Mouse (Mus musculus) left cerebral cortex, postnatal 4 days (tissue): ENCODE results near the gene Lmln. TPM values are rescaled to one million over a fixed set of nuclear protein-coding genes. Genes with fewer than 3 reads are reported as not detected.
"Not testable (repeated sequence)": the region's sequence is repeated elsewhere in the genome, so short reads cannot be mapped to it uniquely, and the experiment has no call there.

ENCODE experiments used
- DNase-seq: peaks from one replicate; pipeline ENCODE4 v3.0.0-alpha.2; 2022
- intact Hi-C: fragments of 180-260 bp; cut with DNase I; formaldehyde crosslinking; loops from one replicate; pipeline ENCODE4 v1.15.1; 2025
- total RNA-seq, 2 experiments: library from RNA; stranded (reverse); gene quantifications; 2 replicates each; pipeline ENCODE4 v1.2.3; 2021

Lmln gene
- total RNA-seq, 2 experiments from 2014 or later, result 16.2 to 17.1 TPM

- intact Hi-C loops, result no loop called here
- DNase-seq, result no peak
These were observed 5.5 kb upstream of the Lmln start for GRCm38 (mm10) chr16:33056786-33057185.

- intact Hi-C loops, result no loop called here
- DNase-seq, result no peak
These were observed 4.3 kb upstream of the Lmln start for GRCm38 (mm10) chr16:33058033-33058432.

GRCm38 (mm10) chr16:33058656-33059055 lies 3.7 kb upstream of the Lmln start:
- intact Hi-C loops, DNase-seq: not testable (repeated sequence)

GRCm38 (mm10) chr16:33059471-33059870 lies 2.9 kb upstream of the Lmln start:
- DNase-seq, result no peak
- intact Hi-C loops, result no loop called here

- intact Hi-C loops, result loop anchor here (10.0 kb wide), 1 partner anchor 94 kb away; no protein-coding TSS in a partner anchor
- DNase-seq, result no peak
These were observed 1.4 kb upstream of the Lmln start for GRCm38 (mm10) chr16:33060926-33061325.

GRCm38 (mm10) chr16:33061400-33061799 lies 921 bp upstream of the Lmln start:
- intact Hi-C loops, result loop anchor here (10.0 kb wide), 1 partner anchor 93 kb away; no protein-coding TSS in a partner anchor
- DNase-seq, result no peak

- intact Hi-C loops, result loop anchor here (10.0 kb wide), 1 partner anchor 92 kb away; no protein-coding TSS in a partner anchor
- DNase-seq, result no peak
These were observed 386 bp downstream of the Lmln start for GRCm38 (mm10) chr16:33062682-33063131.

GRCm38 (mm10) chr16:33063267-33063666 lies 946 bp downstream of the Lmln start:
- intact Hi-C loops, result loop anchor here (10.0 kb wide), 1 partner anchor 92 kb away; no protein-coding TSS in a partner anchor
- DNase-seq, result no peak

DNA sequence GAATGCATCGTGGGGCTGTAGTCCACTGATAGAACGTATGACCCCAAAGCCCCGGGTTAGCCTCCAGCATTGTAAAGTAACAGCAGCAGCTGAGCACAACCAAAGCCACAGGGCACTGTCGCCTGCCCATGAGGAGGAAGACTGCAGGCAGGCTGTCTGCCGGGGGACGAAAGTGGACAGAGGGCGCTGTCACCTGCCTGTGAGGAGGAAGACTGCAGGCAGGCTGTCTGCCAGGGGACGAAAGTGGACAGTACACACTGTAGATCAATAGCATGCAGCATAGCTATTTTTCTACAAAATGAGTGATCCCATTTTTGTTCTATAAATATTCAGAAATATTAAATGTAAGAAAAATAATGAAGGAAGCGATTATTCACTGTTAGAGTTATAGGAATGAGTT lies 2.3 kb downstream of the Lmln start:
- DNase-seq, result no peak
- intact Hi-C loops, result loop anchor here (10.0 kb wide), 1 partner anchor 90 kb away; no protein-coding TSS in a partner anchor

DNA sequence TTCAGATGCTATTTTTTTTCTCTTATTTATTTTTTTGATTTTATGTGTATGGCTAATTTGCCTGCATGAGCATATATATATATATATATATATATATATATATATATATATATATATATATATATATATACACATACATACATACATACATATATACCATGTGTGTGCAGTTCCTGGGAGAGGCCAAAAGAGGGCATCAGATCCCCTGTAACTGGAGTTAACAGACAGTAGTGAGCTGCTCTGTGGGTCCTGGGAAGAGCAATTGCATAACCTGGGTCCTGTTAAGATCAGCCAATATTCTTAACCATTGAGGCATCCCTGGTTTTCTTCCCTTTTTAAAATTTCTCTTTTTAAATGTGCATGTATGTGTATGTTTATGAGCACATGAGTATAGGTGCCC lies 8.6 kb downstream of the Lmln start:
- intact Hi-C loops, result no loop called here
- DNase-seq, result no peak

DNA sequence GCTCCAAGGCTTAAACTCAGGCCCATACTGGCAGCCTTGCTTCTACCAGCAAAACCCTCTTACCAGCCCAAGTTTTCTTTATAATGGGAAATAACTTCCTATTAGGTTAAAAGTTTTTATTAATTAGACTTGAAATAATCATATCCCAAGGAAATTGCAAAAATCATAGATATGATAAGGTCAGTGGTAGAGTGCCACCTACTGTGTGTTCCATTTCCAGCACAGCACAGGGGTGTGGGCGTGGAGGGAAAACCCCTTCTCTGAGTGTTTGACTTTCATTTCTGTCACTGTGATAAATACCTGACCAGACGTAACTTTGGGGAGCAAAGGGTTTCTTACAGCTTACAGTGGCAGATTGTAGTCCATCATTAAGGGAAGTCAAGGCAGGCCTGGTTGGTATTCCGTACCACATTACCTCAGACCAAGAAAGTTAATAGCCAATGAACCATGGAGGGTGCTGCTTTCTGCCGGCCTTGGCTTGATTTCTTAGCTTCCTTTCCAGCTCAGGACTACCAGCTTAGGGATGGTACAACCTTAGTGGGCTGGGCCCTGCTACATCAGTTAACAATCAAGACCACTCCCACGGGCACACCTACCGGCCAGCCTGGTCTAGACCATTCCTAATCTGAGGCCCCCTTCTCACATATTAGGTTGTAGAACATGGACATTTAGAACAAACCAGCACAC lies 10.7 kb downstream of the Lmln start:
- no peak for DNase-seq

GRCm38 (mm10) chr16:33074967-33075366 lies 12.6 kb downstream of the Lmln start:
- intact Hi-C loops, result no loop called here
- no peak for DNase-seq

More for the DNA sequence above, 10.7 kb downstream of the Lmln start:
- intact Hi-C loops, result no loop called here

DNA sequence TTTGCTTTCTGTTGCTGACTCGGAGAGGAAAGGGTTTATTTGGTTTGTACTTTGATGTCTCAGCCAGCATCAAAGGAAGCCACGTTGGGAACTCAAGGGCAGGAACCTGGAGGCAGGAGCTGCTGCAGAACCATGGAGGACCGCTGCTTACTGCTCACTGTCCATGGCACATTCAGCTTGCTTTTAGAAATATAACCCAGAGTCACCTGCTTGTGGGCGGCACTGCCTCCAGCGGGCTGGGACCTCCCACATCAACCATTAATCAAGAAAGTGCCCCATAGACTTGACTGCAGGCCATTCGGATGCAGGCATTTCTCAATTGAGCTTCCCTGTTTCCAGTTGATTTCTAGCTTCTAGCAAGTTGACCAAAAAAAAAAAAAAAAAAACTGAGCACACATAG lies 13.8 kb downstream of the Lmln start:
- intact Hi-C loops, result no loop called here
- DNase-seq, result no peak

GRCm38 (mm10) chr16:33077069-33077627 lies 14.8 kb downstream of the Lmln start:
- intact Hi-C loops, result no loop called here
- DNase-seq, result no peak

GRCm38 (mm10) chr16:33080063-33080462 lies 17.7 kb downstream of the Lmln start:
- intact Hi-C loops, result no loop called here
- DNase-seq, result no peak

GRCm38 (mm10) chr16:33082951-33083350 lies 20.6 kb downstream of the Lmln start:
- intact Hi-C loops, result no loop called here
- no peak for DNase-seq

- intact Hi-C loops, result no loop called here
- no peak for DNase-seq
These were observed 21.7 kb downstream of the Lmln start for GRCm38 (mm10) chr16:33083996-33084395.

DNA sequence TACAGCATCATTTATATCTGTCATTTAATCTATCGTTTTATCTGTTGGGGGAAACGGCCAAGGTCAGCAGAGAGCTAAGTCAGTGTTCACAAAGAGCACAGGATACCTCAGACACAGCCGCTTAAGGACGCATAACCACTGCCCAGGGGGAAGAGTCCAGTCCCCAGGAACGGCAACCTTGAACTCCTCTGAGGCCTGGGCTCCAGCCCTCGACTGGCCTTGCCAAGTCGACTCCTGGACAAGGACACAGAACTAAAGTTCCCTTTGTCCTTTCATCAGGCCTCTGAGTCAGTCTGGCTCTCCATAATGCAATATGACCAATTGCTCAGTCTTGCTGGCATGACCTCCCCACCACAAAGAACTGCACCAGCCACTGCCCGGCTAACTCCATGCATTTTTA lies 23.3 kb downstream of the Lmln start:
- intact Hi-C loops, result no loop called here
- no peak for DNase-seq

DNA sequence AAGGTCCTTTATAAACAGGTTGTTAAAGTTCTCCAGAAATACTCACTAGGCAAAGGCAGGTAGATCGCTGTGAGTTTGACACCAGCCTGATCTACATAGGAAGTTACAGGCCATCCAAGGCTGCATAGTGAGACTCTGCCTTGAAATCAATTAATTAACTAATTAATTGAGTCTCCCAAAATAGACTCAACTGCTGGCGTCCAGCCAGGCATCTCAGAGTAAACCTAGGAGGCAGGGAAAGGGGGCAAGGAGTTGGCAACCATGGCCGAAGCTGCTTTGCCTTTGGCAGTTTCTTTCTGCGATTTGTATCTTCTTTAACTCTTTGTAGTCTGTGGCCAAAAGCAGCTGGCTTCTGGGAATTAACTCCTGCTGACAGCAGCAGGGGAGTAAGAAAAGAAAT lies 51.4 kb downstream of the Lmln start:
- intact Hi-C loops, result no loop called here
- peak; percentile 75 for DNase-seq

DNA sequence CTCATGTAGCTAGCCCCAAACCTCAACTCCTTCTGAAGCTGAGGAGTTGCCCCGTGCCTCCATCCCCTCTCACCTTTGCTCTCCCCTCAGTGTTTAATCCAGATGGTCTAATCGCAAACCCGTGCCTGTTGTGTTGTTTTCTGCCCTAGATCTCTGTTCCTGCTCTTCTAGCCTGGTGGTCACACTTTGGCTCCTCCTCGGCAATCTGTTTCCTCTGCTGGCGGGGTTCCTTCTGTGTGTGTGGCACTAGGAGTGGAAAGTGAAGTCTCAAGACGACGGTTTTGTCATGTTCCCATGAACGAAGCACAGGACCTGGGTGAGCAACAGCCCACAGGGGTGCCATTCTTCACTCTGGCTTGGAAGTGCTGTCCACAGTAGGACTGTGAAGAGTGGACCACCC lies 61.1 kb downstream of the Lmln start:
- peak; percentile 55 for DNase-seq
- intact Hi-C loops, result no loop called here

GRCm38 (mm10) chr16:33123938-33124820 lies 61.9 kb downstream of the Lmln start:
- intact Hi-C loops, result no loop called here
- DNase-seq, result peak; percentile 82
